Comparison of ENCODE assay signal across 9 mouse cellular contexts in the genomic region with DNA sequence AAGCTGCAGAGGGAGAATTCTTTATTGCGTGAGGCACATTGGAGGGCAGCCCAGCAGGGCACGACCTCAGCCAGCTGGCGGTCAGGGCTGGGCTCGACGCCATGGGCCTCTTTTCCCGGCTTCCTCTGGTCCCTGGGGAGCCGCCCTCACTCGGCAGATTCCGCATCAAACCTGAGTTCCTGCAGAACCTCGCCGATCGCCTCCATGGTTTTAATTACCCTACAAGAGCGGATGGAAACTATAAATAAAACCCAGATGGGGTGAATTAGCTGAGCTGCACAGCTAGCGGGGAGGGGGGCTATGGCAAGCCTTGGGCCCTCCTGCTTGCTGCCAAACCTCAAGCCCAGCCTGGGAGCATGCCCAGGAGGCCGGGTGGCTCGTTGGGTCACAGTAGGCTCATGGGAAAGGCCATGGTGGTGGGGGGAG. TPM values are rescaled to one million over a fixed set of nuclear protein-coding genes. Genes with fewer than 3 reads are reported as not detected.
A peak's percentile ranks its signal among the peaks of the same experiment; 100 is the strongest.
DNase-seq lines count a peak whose midpoint lies in the region; ATAC-seq and TF ChIP-seq lines count a peak whose summit lies in the region.
"Had no signal": no experiment of that assay in that cellular context is flagged by ENCODE, and none has a peak within 500 bp of the region (broad histone marks: within the 10 kb centered on the region; RNA-seq: fewer than 3 reads in every experiment).

No protein-coding gene starts in this region.

- 0 out of 2 replicates have a peak overlapping the region, but pooled peaks have one; percentile 3 for H3K4me2 ChIP-seq in forebrain, embryonic 15.5 days (replicated peaks)
- no peak overlapping the region for H3K4me2 ChIP-seq in forebrain, embryonic 12.5 days
- peak overlapping the region; percentile 83 for H3K4me2 ChIP-seq in embryonic facial prominence, embryonic 12.5 days (replicated peaks)
- 0 out of 2 replicates have a peak overlapping the region, but pooled peaks have one; percentile 9 for H3K4me2 ChIP-seq in hindbrain, embryonic 12.5 days (replicated peaks)
- peak overlapping the region; percentile 36 for H3K4me2 ChIP-seq in limb, embryonic 15.5 days

- TF ChIP-seq CTCF in MEL (IDR thresholded peaks at IDR 0.05 in 2 of 3, conservative IDR thresholded peaks at IDR 0.05 in 1 of 3; ENCODE audit: control insufficient read depth in 1 of 3, insufficient read depth in 1 of 3, low read depth in 2 of 3, low read length in 3 of 3, poor library complexity in 1 of 3, severe bottlenecking in 1 of 3): no peak

- H3K27me3 ChIP-seq in forebrain, embryonic 15.5 days: peaks cover 38% of the 10 kb centered on the region
- peaks cover 59% of the 10 kb centered on the region for H3K27me3 ChIP-seq in forebrain, embryonic 12.5 days
- no peaks in the 10 kb centered on the region for H3K27me3 ChIP-seq in MEL (ENCODE audit: control insufficient read depth in 1 of 2, insufficient read depth in 2 of 2, low read length in 2 of 2)
- peaks cover 36% of the 10 kb centered on the region for H3K27me3 ChIP-seq in embryonic facial prominence, embryonic 12.5 days
- H3K27me3 ChIP-seq in hindbrain, embryonic 12.5 days: peaks cover 50% of the 10 kb centered on the region
- H3K27me3 ChIP-seq in limb, embryonic 15.5 days: peaks cover 35% of the 10 kb centered on the region

- H3K4me1 ChIP-seq in forebrain, embryonic 15.5 days: peaks cover 61% of the 10 kb centered on the region
- peaks cover 52% of the 10 kb centered on the region for H3K4me1 ChIP-seq in forebrain, embryonic 12.5 days
- H3K4me1 ChIP-seq in MEL (ENCODE audit: control insufficient read depth in 1 of 2, insufficient read depth in 2 of 2, low read length in 2 of 2): peaks cover 3 to 47% of the 10 kb centered on the region in 2 experiments; a peak in 3 of 4 replicates
- H3K4me1 ChIP-seq in embryonic facial prominence, embryonic 12.5 days: peaks cover 66% of the 10 kb centered on the region
- H3K4me1 ChIP-seq in hindbrain, embryonic 12.5 days: peaks cover 43% of the 10 kb centered on the region
- H3K4me1 ChIP-seq in limb, embryonic 15.5 days: peaks cover 78% of the 10 kb centered on the region

- WGBS in forebrain, embryonic 15.5 days: 63% methylated on average over 16 of the region's 16 CpGs
- WGBS in forebrain, embryonic 12.5 days: 75% methylated on average over 16 of the region's 16 CpGs
- 27% methylated on average over 16 of the region's 16 CpGs for WGBS in embryonic facial prominence, embryonic 12.5 days
- 44% methylated on average over 16 of the region's 16 CpGs for WGBS in hindbrain, embryonic 12.5 days
- WGBS in limb, embryonic 15.5 days: 23% methylated on average over 16 of the region's 16 CpGs

- TF ChIP-seq RAD21 in MEL (IDR thresholded peaks at IDR 0.05; ENCODE audit: low read depth, low read length): no peak

- H3K36me3 ChIP-seq in forebrain, embryonic 15.5 days: peaks cover 19% of the 10 kb centered on the region
- peaks cover 32% of the 10 kb centered on the region for H3K36me3 ChIP-seq in forebrain, embryonic 12.5 days (replicated peaks)
- H3K36me3 ChIP-seq in MEL (ENCODE audit: control insufficient read depth in 1 of 2, insufficient read depth in 2 of 2, low read length in 2 of 2): peaks cover 5 to 18% of the 10 kb centered on the region in 2 experiments; a peak in 3 of 4 replicates
- peaks cover 27% of the 10 kb centered on the region for H3K36me3 ChIP-seq in embryonic facial prominence, embryonic 12.5 days
- peaks cover 21% of the 10 kb centered on the region for H3K36me3 ChIP-seq in hindbrain, embryonic 12.5 days
- H3K36me3 ChIP-seq in limb, embryonic 15.5 days: peaks cover 22% of the 10 kb centered on the region

- ATAC-seq in forebrain, embryonic 15.5 days (replicated peaks): no peak
- no peak for ATAC-seq in forebrain, embryonic 12.5 days (ENCODE audit: low FRiP score)
- peak; percentile 36 for ATAC-seq in embryonic facial prominence, embryonic 12.5 days (ENCODE audit: insufficient number of reproducible peaks, insufficient read depth, low FRiP score, low TSS enrichment)
- no peak for ATAC-seq in hindbrain, embryonic 12.5 days (ENCODE audit: low FRiP score)
- ATAC-seq in limb, embryonic 15.5 days (ENCODE audit: insufficient number of reproducible peaks, low FRiP score, low TSS enrichment, low read depth): peak; percentile 18; the same call in 1 of the 2 replicates
- no peak for ATAC-seq in CD4-positive, CD25-positive, alpha-beta regulatory T cell, adult 4 months
- no peak for ATAC-seq in granulocyte monocyte progenitor cell, adult 5-6 weeks (replicated peaks; ENCODE audit: poor library complexity, severe bottlenecking)

- no peak for TF ChIP-seq EP300 in MEL (IDR thresholded peaks at IDR 0.05; ENCODE audit: low read depth in 1 of 2, low read length in 2 of 2)

- no peak for TF ChIP-seq POLR2A in MEL (IDR thresholded peaks at IDR 0.05; ENCODE audit: control insufficient read depth in 1 of 2, insufficient read depth in 1 of 2, low read depth in 1 of 2, low read length in 2 of 2, poor library complexity in 1 of 2)

- no peak for DNase-seq in MEL (ENCODE audit: low read depth, low spot score)

- no peak overlapping the region for H3K9ac ChIP-seq in forebrain, embryonic 15.5 days (replicated peaks)
- H3K9ac ChIP-seq in forebrain, embryonic 12.5 days: no peak overlapping the region
- H3K9ac ChIP-seq in MEL (ENCODE audit: control insufficient read depth, low read depth, low read length, poor library complexity, severe bottlenecking): no peak overlapping the region
- no peak overlapping the region for H3K9ac ChIP-seq in embryonic facial prominence, embryonic 12.5 days
- peak overlapping the region; percentile 28; the same call in 1 of the 2 replicates for H3K9ac ChIP-seq in hindbrain, embryonic 12.5 days
- H3K9ac ChIP-seq in limb, embryonic 15.5 days: no peak overlapping the region

- H3K9me3 ChIP-seq in forebrain, embryonic 15.5 days: no peaks in the 10 kb centered on the region
- H3K9me3 ChIP-seq in forebrain, embryonic 12.5 days: no peaks in the 10 kb centered on the region
- H3K9me3 ChIP-seq in MEL (replicated peaks; ENCODE audit: insufficient read depth, low read length): no peaks in the 10 kb centered on the region
- H3K9me3 ChIP-seq in embryonic facial prominence, embryonic 12.5 days: no peaks in the 10 kb centered on the region
- no peaks in the 10 kb centered on the region for H3K9me3 ChIP-seq in hindbrain, embryonic 12.5 days (replicated peaks)
- no peaks in the 10 kb centered on the region for H3K9me3 ChIP-seq in limb, embryonic 15.5 days

- H3K27ac ChIP-seq in forebrain, embryonic 15.5 days (replicated peaks): no peak overlapping the region
- no peak overlapping the region for H3K27ac ChIP-seq in forebrain, embryonic 12.5 days
- H3K27ac ChIP-seq in MEL (ENCODE audit: control insufficient read depth, low read depth, low read length): no peak overlapping the region
- H3K27ac ChIP-seq in embryonic facial prominence, embryonic 12.5 days: peak overlapping the region; percentile 83
- no peak overlapping the region for H3K27ac ChIP-seq in hindbrain, embryonic 12.5 days
- peak overlapping the region; percentile 73 for H3K27ac ChIP-seq in limb, embryonic 15.5 days

- 0 out of 2 replicates have a peak overlapping the region, but pooled peaks have one; percentile 92 for H3K4me3 ChIP-seq in forebrain, embryonic 15.5 days
- no peak overlapping the region for H3K4me3 ChIP-seq in forebrain, embryonic 12.5 days (replicated peaks)
- H3K4me3 ChIP-seq in MEL (ENCODE audit: control insufficient read depth in 1 of 2, insufficient read depth in 1 of 2, low read depth in 2 of 2, low read length in 2 of 2): no peak overlapping the region
- H3K4me3 ChIP-seq in embryonic facial prominence, embryonic 12.5 days: 0 out of 2 replicates have a peak overlapping the region, but pooled peaks have one; percentile 5
- H3K4me3 ChIP-seq in hindbrain, embryonic 12.5 days: no peak overlapping the region
- H3K4me3 ChIP-seq in limb, embryonic 15.5 days: no peak overlapping the region

- H3K79me2 ChIP-seq in MEL (ENCODE audit: control insufficient read depth, insufficient read depth, low read length, poor library complexity): peaks cover 26% of the 10 kb centered on the region

RNA-seq across cellular contexts. Expression of a gene that starts 2.2 kb away (rescaled TPM):
- 164 and 176 TPM in 2 replicates for polyA plus RNA-seq in forebrain, embryonic 15.5 days (2015; fragmentation: Nextera tagmentation; extraction: Ambion mirVana)
- polyA plus RNA-seq in forebrain, embryonic 12.5 days (2016; fragmentation: Nextera tagmentation; extraction: Ambion mirVana): 126 and 127 TPM in 2 replicates
- total RNA-seq in MEL (2012; rRNA removed): 200 and 204 TPM in 2 replicates
- 100 to 1,000 TPM in 1 of 2 experiments, not detected in 1; 145 TPM for polyA plus RNA-seq in MEL (2012; ENCODE audit: insufficient read depth in 1 of 2, insufficient read length in 2 of 2, low read depth in 1 of 2, low replicate concordance in 2 of 2, missing spikeins in 1 of 2)
- 145 and 146 TPM in 2 replicates for polyA plus RNA-seq in embryonic facial prominence, embryonic 12.5 days (2016; fragmentation: Nextera tagmentation; extraction: Ambion mirVana)
- 118 TPM in 2 replicates for polyA plus RNA-seq in hindbrain, embryonic 12.5 days (2016; fragmentation: Nextera tagmentation; extraction: Ambion mirVana)
- polyA plus RNA-seq in limb, embryonic 15.5 days (2015; fragmentation: Nextera tagmentation; extraction: Ambion mirVana): 136 and 149 TPM in 2 replicates
- 10 to 100 TPM; 82.2 to 83.2 TPM for polyA plus RNA-seq in CD4-positive, CD25-positive, alpha-beta regulatory T cell, adult 4 months (2017; shearing (Covaris generic))
- 21.7 and 30.2 TPM in 2 replicates for total RNA-seq in granulocyte monocyte progenitor cell, adult 5-6 weeks (2014; fragmentation: Nextera tagmentation)
- 33.4 and 64.9 TPM in 2 replicates for total RNA-seq in granulocyte monocyte progenitor cell, adult 5-6 weeks (2017)

RNA-seq across cellular contexts. Expression of a gene that starts 6.3 kb away (rescaled TPM):
- polyA plus RNA-seq in forebrain, embryonic 15.5 days (2015; fragmentation: Nextera tagmentation; extraction: Ambion mirVana): 724 and 839 TPM in 2 replicates
- polyA plus RNA-seq in forebrain, embryonic 12.5 days (2016; fragmentation: Nextera tagmentation; extraction: Ambion mirVana): 692 and 734 TPM in 2 replicates
- total RNA-seq in MEL (2012; rRNA removed): 3,582 and 3,633 TPM in 2 replicates
- 1,000 to 10,000 TPM in 1 of 2 experiments, not detected in 1; 2,814 TPM for polyA plus RNA-seq in MEL (2012; ENCODE audit: insufficient read depth in 1 of 2, insufficient read length in 2 of 2, low read depth in 1 of 2, low replicate concordance in 2 of 2, missing spikeins in 1 of 2)
- 863 and 916 TPM in 2 replicates for polyA plus RNA-seq in embryonic facial prominence, embryonic 12.5 days (2016; fragmentation: Nextera tagmentation; extraction: Ambion mirVana)
- polyA plus RNA-seq in hindbrain, embryonic 12.5 days (2016; fragmentation: Nextera tagmentation; extraction: Ambion mirVana): 633 and 755 TPM in 2 replicates
- polyA plus RNA-seq in limb, embryonic 15.5 days (2015; fragmentation: Nextera tagmentation; extraction: Ambion mirVana): 859 and 940 TPM in 2 replicates
- 1,000 to 10,000 TPM; 3,148 to 3,732 TPM for polyA plus RNA-seq in CD4-positive, CD25-positive, alpha-beta regulatory T cell, adult 4 months (2017; shearing (Covaris generic))
- total RNA-seq in granulocyte monocyte progenitor cell, adult 5-6 weeks (2014; fragmentation: Nextera tagmentation): 2,675 and 2,799 TPM in 2 replicates
- 3,231 and 3,572 TPM in 2 replicates for total RNA-seq in granulocyte monocyte progenitor cell, adult 5-6 weeks (2017)

RNA-seq across cellular contexts. Expression of a gene that starts 11.3 kb away (rescaled TPM):
- 4.3 and 5.3 TPM in 2 replicates for polyA plus RNA-seq in forebrain, embryonic 15.5 days (2015; fragmentation: Nextera tagmentation; extraction: Ambion mirVana)
- polyA plus RNA-seq in forebrain, embryonic 12.5 days (2016; fragmentation: Nextera tagmentation; extraction: Ambion mirVana): 1.6 and 2.8 TPM in 2 replicates
- 3.8 and 6.6 TPM in 2 replicates for total RNA-seq in MEL (2012; rRNA removed)
- polyA plus RNA-seq in MEL (2012; ENCODE audit: insufficient read depth in 1 of 2, insufficient read length in 2 of 2, low read depth in 1 of 2, low replicate concordance in 2 of 2, missing spikeins in 1 of 2): 10 to 100 TPM in 1 of 2 experiments, not detected in 1; 26.6 TPM
- 70.1 and 74.4 TPM in 2 replicates for polyA plus RNA-seq in embryonic facial prominence, embryonic 12.5 days (2016; fragmentation: Nextera tagmentation; extraction: Ambion mirVana)
- 3.3 and 4.2 TPM in 2 replicates for polyA plus RNA-seq in hindbrain, embryonic 12.5 days (2016; fragmentation: Nextera tagmentation; extraction: Ambion mirVana)
- 91.2 and 97.7 TPM in 2 replicates for polyA plus RNA-seq in limb, embryonic 15.5 days (2015; fragmentation: Nextera tagmentation; extraction: Ambion mirVana)
- polyA plus RNA-seq in CD4-positive, CD25-positive, alpha-beta regulatory T cell, adult 4 months (2017; shearing (Covaris generic)): not detected
- total RNA-seq in granulocyte monocyte progenitor cell, adult 5-6 weeks (2014; fragmentation: Nextera tagmentation): not detected in 2 replicates
- total RNA-seq in granulocyte monocyte progenitor cell, adult 5-6 weeks (2017): not detected in 2 replicates
- total RNA-seq: common myeloid progenitor, adult 5-6 weeks had no signal

RNA-seq across cellular contexts. Expression of a gene that starts 17.1 kb away (rescaled TPM):
- 70.2 and 75.0 TPM in 2 replicates for polyA plus RNA-seq in forebrain, embryonic 15.5 days (2015; fragmentation: Nextera tagmentation; extraction: Ambion mirVana)
- 17.0 and 17.6 TPM in 2 replicates for polyA plus RNA-seq in forebrain, embryonic 12.5 days (2016; fragmentation: Nextera tagmentation; extraction: Ambion mirVana)
- not detected in 2 replicates for total RNA-seq in MEL (2012; rRNA removed)
- polyA plus RNA-seq in MEL (2012; ENCODE audit: insufficient read depth in 1 of 2, insufficient read length in 2 of 2, low read depth in 1 of 2, low replicate concordance in 2 of 2, missing spikeins in 1 of 2): not detected
- 27.1 and 29.6 TPM in 2 replicates for polyA plus RNA-seq in embryonic facial prominence, embryonic 12.5 days (2016; fragmentation: Nextera tagmentation; extraction: Ambion mirVana)
- 27.0 and 29.2 TPM in 2 replicates for polyA plus RNA-seq in hindbrain, embryonic 12.5 days (2016; fragmentation: Nextera tagmentation; extraction: Ambion mirVana)
- polyA plus RNA-seq in limb, embryonic 15.5 days (2015; fragmentation: Nextera tagmentation; extraction: Ambion mirVana): 6.9 and 9.6 TPM in 2 replicates
- not detected for polyA plus RNA-seq in CD4-positive, CD25-positive, alpha-beta regulatory T cell, adult 4 months (2017; shearing (Covaris generic))
- total RNA-seq in granulocyte monocyte progenitor cell, adult 5-6 weeks (2014; fragmentation: Nextera tagmentation): not detected in 2 replicates
- total RNA-seq in granulocyte monocyte progenitor cell, adult 5-6 weeks (2017): not detected in 2 replicates
- total RNA-seq: common myeloid progenitor, adult 5-6 weeks had no signal

RNA-seq across cellular contexts. Expression of a gene that starts 23.2 kb away (rescaled TPM):
- polyA plus RNA-seq in forebrain, embryonic 15.5 days (2015; fragmentation: Nextera tagmentation; extraction: Ambion mirVana): 433 and 440 TPM in 2 replicates
- 309 and 314 TPM in 2 replicates for polyA plus RNA-seq in forebrain, embryonic 12.5 days (2016; fragmentation: Nextera tagmentation; extraction: Ambion mirVana)
- total RNA-seq in MEL (2012; rRNA removed): 212 and 215 TPM in 2 replicates
- polyA plus RNA-seq in MEL (2012; ENCODE audit: insufficient read depth in 1 of 2, insufficient read length in 2 of 2, low read depth in 1 of 2, low replicate concordance in 2 of 2, missing spikeins in 1 of 2): 100 to 1,000 TPM in 1 of 2 experiments, not detected in 1; 349 TPM
- 306 and 327 TPM in 2 replicates for polyA plus RNA-seq in embryonic facial prominence, embryonic 12.5 days (2016; fragmentation: Nextera tagmentation; extraction: Ambion mirVana)
- polyA plus RNA-seq in hindbrain, embryonic 12.5 days (2016; fragmentation: Nextera tagmentation; extraction: Ambion mirVana): 313 and 334 TPM in 2 replicates
- polyA plus RNA-seq in limb, embryonic 15.5 days (2015; fragmentation: Nextera tagmentation; extraction: Ambion mirVana): 274 and 278 TPM in 2 replicates
- polyA plus RNA-seq in CD4-positive, CD25-positive, alpha-beta regulatory T cell, adult 4 months (2017; shearing (Covaris generic)): 100 to 1,000 TPM; 117 to 159 TPM
- 113 and 149 TPM in 2 replicates for total RNA-seq in granulocyte monocyte progenitor cell, adult 5-6 weeks (2014; fragmentation: Nextera tagmentation)
- total RNA-seq in granulocyte monocyte progenitor cell, adult 5-6 weeks (2017): 107 and 118 TPM in 2 replicates

Comparison
In these comparisons a context has a peak if more than half of its experiments do, and no peak if none do; other contexts are left out.
1. H3K4me3 ChIP-seq: peak in forebrain, embryonic 15.5 days (single experiment) and embryonic facial prominence, embryonic 12.5 days (single experiment); none in forebrain, embryonic 12.5 days (single experiment), MEL (0 of 2), hindbrain, embryonic 12.5 days (single experiment) and limb, embryonic 15.5 days (single experiment).
2. ATAC-seq: peak in embryonic facial prominence, embryonic 12.5 days (single experiment) and limb, embryonic 15.5 days (single experiment); none in forebrain, embryonic 15.5 days (single experiment), forebrain, embryonic 12.5 days (single experiment), hindbrain, embryonic 12.5 days (single experiment), CD4-positive, CD25-positive, alpha-beta regulatory T cell, adult 4 months (single experiment) and granulocyte monocyte progenitor cell, adult 5-6 weeks (single experiment).
3. H3K27ac ChIP-seq: peak in embryonic facial prominence, embryonic 12.5 days (single experiment) and limb, embryonic 15.5 days (single experiment); none in forebrain, embryonic 15.5 days (single experiment), forebrain, embryonic 12.5 days (single experiment), MEL (single experiment) and hindbrain, embryonic 12.5 days (single experiment).